Mouse (Mus musculus) adrenal gland, postnatal 4 days (tissue): Measurements from ENCODE around the gene Parp2. TPM values are rescaled to one million over a fixed set of nuclear protein-coding genes. Genes with fewer than 3 reads are reported as not detected.
A peak's percentile ranks its signal among the peaks of the same experiment; 100 is the strongest.
"Not testable (repeated sequence)": the region's sequence is repeated elsewhere in the genome, so short reads cannot be mapped to it uniquely, and the experiment has no call there.

Experiments used
- DNase-seq, 2 experiments: peaks; one replicate each; pipeline ENCODE4 v3.0.0; 2021 to 2022; ENCODE audit warnings: low spot score in 2 of 2, mixed read lengths in 2 of 2
- total RNA-seq, 2 experiments: library from RNA; stranded (reverse); gene quantifications; 2 replicates each; pipeline ENCODE4 v1.2.3; 2021

The Parp2 gene
- total RNA-seq, 2 experiments from 2014 or later = 48.2 to 57.3 TPM

- DNase-seq = no peak
These were observed 16.6 kb downstream of the Parp2 start for GRCm38 (mm10) chr14:50824219-50824618.

GRCm38 (mm10) chr14:50826579-50826978, 18.9 kb downstream of the Parp2 start:
- no peak for DNase-seq

GRCm38 (mm10) chr14:50829878-50830277, 22.2 kb downstream of the Parp2 start:
- DNase-seq = no peak

- no peak for DNase-seq
These were observed 26.3 kb downstream of the Parp2 start for GRCm38 (mm10) chr14:50833964-50834363.

GRCm38 (mm10) chr14:50834435-50834834, 26.8 kb downstream of the Parp2 start:
- DNase-seq = no peak

GRCm38 (mm10) chr14:50837236-50837635, 29.6 kb downstream of the Parp2 start:
- DNase-seq = no peak

GRCm38 (mm10) chr14:50855788-50856187, 48.1 kb downstream of the Parp2 start:
- no peak for DNase-seq

GRCm38 (mm10) chr14:50862641-50863040, 55.0 kb downstream of the Parp2 start:
- DNase-seq = no peak

- not testable (repeated sequence) for DNase-seq
These were observed 57.4 kb downstream of the Parp2 start for GRCm38 (mm10) chr14:50865005-50865404.

- no peak for DNase-seq
These were observed 59.3 kb downstream of the Parp2 start for GRCm38 (mm10) chr14:50866966-50867365.

- no peak for DNase-seq
These were observed 60.6 kb downstream of the Parp2 start for GRCm38 (mm10) chr14:50868211-50868610.

GRCm38 (mm10) chr14:50868656-50869055, 61.0 kb downstream of the Parp2 start:
- DNase-seq = no peak

- peak; percentile 51 to 60 for DNase-seq
These were observed 62.5 kb downstream of the Parp2 start, which contains the start of gene Tep1 for GRCm38 (mm10) chr14:50869889-50870804. Tep1 (minus strand) TSS chr14:50870560.

GRCm38 (mm10) chr14:50870805-50871143, 63.1 kb downstream of the Parp2 start:
- no peak for DNase-seq

Other genes with a start within 250 kb of the Parp2 start
- gene Olfr744, start 193.0 kb upstream of the Parp2 start, total RNA-seq = not detected
- not detected for gene Olfr745, start 168.5 kb upstream of the Parp2 start, total RNA-seq
- not detected for gene Olfr746, start 160.8 kb upstream of the Parp2 start, total RNA-seq
- gene Olfr747, start 114.6 kb upstream of the Parp2 start, total RNA-seq = not detected
- not detected for gene Olfr748, start 100.5 kb upstream of the Parp2 start, total RNA-seq
- not detected for gene Olfr749, start 62.7 kb upstream of the Parp2 start, total RNA-seq
- 10 to 100 TPM; 61.8 to 71.8 TPM for gene Ttc5, start 22.3 kb upstream of the Parp2 start, total RNA-seq
- gene Ccnb1ip1, start 109 bp upstream of the Parp2 start, total RNA-seq = not detected
- gene Tep1, start 62.7 kb downstream of the Parp2 start, total RNA-seq = 10 to 100 TPM; 19.1 to 20.6 TPM
- gene Klhl33, start 89.7 kb downstream of the Parp2 start, total RNA-seq = 1 to 10 TPM; 1.4 to 1.7 TPM
- 10 to 100 TPM; 62.9 to 66.0 TPM for gene Osgep, start 117.1 kb downstream of the Parp2 start, total RNA-seq
- gene Apex1, start 117.1 kb downstream of the Parp2 start, total RNA-seq = 100 to 1,000 TPM; 100 to 106 TPM
- gene Pip4p1, start 123.0 kb downstream of the Parp2 start, total RNA-seq = 10 to 100 TPM; 49.5 to 57.8 TPM
- 10 to 100 TPM; 36.8 to 39.4 TPM for gene Pnp, start 123.2 kb downstream of the Parp2 start, total RNA-seq
- gene Gm49342, start 136.7 kb downstream of the Parp2 start, total RNA-seq = 10 to 100 TPM; 28.1 to 33.3 TPM
- gene Pnp2, start 148.2 kb downstream of the Parp2 start, total RNA-seq = 1 to 10 TPM; 1.4 to 2.5 TPM
- under 1 TPM in 1 of 2 experiments, not detected in 1; 0.25 TPM for gene Rnase10, start 199.9 kb downstream of the Parp2 start, total RNA-seq
- not detected for gene Rnase9, start 234.0 kb downstream of the Parp2 start, total RNA-seq
- not detected for gene Rnase11, start 242.3 kb downstream of the Parp2 start, total RNA-seq
- gene Rnase12, start 249.8 kb downstream of the Parp2 start, total RNA-seq = under 1 TPM in 1 of 2 experiments, not detected in 1; 0.64 TPM